Mouse (Mus musculus): ENCODE measurements at regions not wholly inside any gene's neighbourhood (a gene's known extent, or its start where the extent isn't known, plus 50 kb on each side); places are given as distances from the start of the nearest gene placed in this dataset.

- no peak for TF ChIP-seq CTCF (IDR thresholded peaks at IDR 0.05; ENCODE audit: borderline replicate concordance, insufficient read depth, low read depth, low read length)
- TF ChIP-seq POLR2A (IDR thresholded peaks at IDR 0.05; ENCODE audit: borderline replicate concordance, insufficient read depth, low read length): no peak
Measured at GRCm38 (mm10) chr19:14736514-14736913, 138.7 kb upstream of the Tle4 start.

Measured in cerebellum, adult 2 months (tissue).